Mouse (Mus musculus) limb, embryonic 13.5 days (tissue): ENCODE data around the gene Bag5. TPM values are rescaled to one million over a fixed set of nuclear protein-coding genes. Genes with fewer than 3 reads are reported as not detected.
"Not testable (repeated sequence)": the region's sequence is repeated elsewhere in the genome, so short reads cannot be mapped to it uniquely, and the experiment has no call there.

Source experiments
- ATAC-seq: fragments of 200-750 bp; cut with Nextera tagmentation; 2 replicates; pipeline ENCODE4 v1.8.0; 2017; ENCODE audit warnings: low read depth, moderate number of reproducible peaks, moderate TSS enrichment; ENCODE audit not compliant: low FRiP score
- H3K27ac ChIP-seq: fragments of 300-500 bp; sonication (generic); 2 replicates; pipeline ENCODE4 v1.5.1; 2015; ENCODE audit warnings: inconsistent platforms, mild to moderate bottlenecking, moderate library complexity
- H3K27me3 ChIP-seq: fragments of 300-500 bp; sonication (generic); 2 replicates; pipeline ENCODE4 v1.6.1; 2015; ENCODE audit warnings: mild to moderate bottlenecking, inconsistent platforms
- H3K36me3 ChIP-seq: fragments of 300-500 bp; sonication (generic); 2 replicates; pipeline ENCODE4 v1.6.1; 2015; ENCODE audit warnings: inconsistent platforms, mild to moderate bottlenecking, moderate library complexity
- H3K4me1 ChIP-seq: fragments of 300-500 bp; sonication (generic); 2 replicates; pipeline ENCODE4 v1.6.1; 2015; ENCODE audit warnings: inconsistent platforms
- H3K4me2 ChIP-seq: fragments of 300-500 bp; sonication (generic); replicated peaks from 2 replicates; pipeline ENCODE4 v1.6.1; 2015; ENCODE audit warnings: inconsistent platforms, mild to moderate bottlenecking, moderate library complexity
- H3K4me3 ChIP-seq: fragments of 300-500 bp; sonication (generic); 2 replicates; pipeline ENCODE4 v1.5.1; 2015; ENCODE audit warnings: moderate library complexity, mild to moderate bottlenecking, inconsistent platforms
- H3K9ac ChIP-seq: fragments of 300-500 bp; sonication (generic); 2 replicates; pipeline ENCODE4 v1.6.1; 2015; ENCODE audit warnings: mild to moderate bottlenecking, inconsistent platforms
- H3K9me3 ChIP-seq: fragments of 300-500 bp; sonication (generic); 2 replicates; pipeline ENCODE4 v1.6.1; 2016; ENCODE audit warnings: inconsistent platforms
- WGBS: fragments of 180-500 bp; shearing (Covaris S2); methylation state at CpG from one replicate; pipeline ENCODE4 v1.1.7; 2015; 5-methylcytosine and 5-hydroxymethylcytosine counted together
- polyA plus RNA-seq: library from polyadenylated mRNA; unstranded; fragments of >200 nt; fragmentation: Nextera tagmentation; extraction: Ambion mirVana; gene quantifications from 2 replicates; pipeline ENCODE4 v1.2.1, GENCODE M21; 2015

Gene Bag5
- polyA plus RNA-seq, 1 experiment from 2014 or later, result 63.0 TPM

GRCm38 (mm10) chr12:111669000-111669788 lies 43.9 kb downstream of the Bag5 start:
- Histone ChIP-seq H3K4me1 (peaks cover 37% of the 10 kb centered on the region), H3K27ac (peak overlapping the region; percentile 85; the same call in 1 of the 2 replicates), H3K4me3 (peak overlapping the region; percentile 27; the same call in 1 of the 2 replicates), H3K9me3 (no peaks in the 10 kb centered on the region), H3K9ac (peak overlapping the region; percentile 60; the same call in 1 of the 2 replicates), H3K36me3 (peaks cover 2% of the 10 kb centered on the region; the same call in 1 of the 2 replicates), H3K27me3 (peaks cover 53% of the 10 kb centered on the region), H3K4me2 (peak overlapping the region; percentile 64)
- ATAC-seq, result no peak
- WGBS, result 65% methylated on average over 23 of the region's 23 CpGs

GRCm38 (mm10) chr12:111668457-111668912 lies 44.6 kb downstream of the Bag5 start:
- Histone ChIP-seq H3K4me1 (peaks cover 44% of the 10 kb centered on the region), H3K9ac (peak overlapping the region; percentile 60), H3K27ac (peak overlapping the region; percentile 85), H3K4me3 (peak overlapping the region; percentile 27), H3K27me3 (peaks cover 46% of the 10 kb centered on the region), H3K4me2 (peak overlapping the region; percentile 64), H3K9me3 (no peaks in the 10 kb centered on the region), H3K36me3 (peaks cover 5% of the 10 kb centered on the region; the same call in 1 of the 2 replicates)
- peak; percentile 79 for ATAC-seq
- under 1% methylated on average over 8 of the region's 8 CpGs for WGBS

- Histone ChIP-seq H3K27me3 (peaks cover 35% of the 10 kb centered on the region), H3K9me3 (no peaks in the 10 kb centered on the region), H3K36me3 (peaks cover 7% of the 10 kb centered on the region; the same call in 1 of the 2 replicates), H3K9ac (no peak overlapping the region), H3K4me3 (no peak overlapping the region), H3K4me1 (peaks cover 38% of the 10 kb centered on the region), H3K4me2 (no peak overlapping the region), H3K27ac (no peak overlapping the region)
- no peak for ATAC-seq
- WGBS, result 86% methylated on average over 5 of the region's 5 CpGs
These were observed 45.6 kb downstream of the Bag5 start for GRCm38 (mm10) chr12:111667421-111667820.

- H3K27ac ChIP-seq, result no peak overlapping the region
- peaks cover 27% of the 10 kb centered on the region for H3K4me1 ChIP-seq
- H3K4me2 ChIP-seq, result no peak overlapping the region
- ATAC-seq, result no peak
- H3K27me3 ChIP-seq, result peaks cover 25% of the 10 kb centered on the region
- H3K9me3 ChIP-seq, result no peaks in the 10 kb centered on the region
- 75% methylated on average over 13 of the region's 13 CpGs for WGBS
- H3K9ac ChIP-seq, result no peak overlapping the region
- H3K36me3 ChIP-seq, result peaks cover 17% of the 10 kb centered on the region
- H3K4me3 ChIP-seq, result no peak overlapping the region
These were observed 46.7 kb downstream of the Bag5 start for GRCm38 (mm10) chr12:111666380-111666779.

DNA sequence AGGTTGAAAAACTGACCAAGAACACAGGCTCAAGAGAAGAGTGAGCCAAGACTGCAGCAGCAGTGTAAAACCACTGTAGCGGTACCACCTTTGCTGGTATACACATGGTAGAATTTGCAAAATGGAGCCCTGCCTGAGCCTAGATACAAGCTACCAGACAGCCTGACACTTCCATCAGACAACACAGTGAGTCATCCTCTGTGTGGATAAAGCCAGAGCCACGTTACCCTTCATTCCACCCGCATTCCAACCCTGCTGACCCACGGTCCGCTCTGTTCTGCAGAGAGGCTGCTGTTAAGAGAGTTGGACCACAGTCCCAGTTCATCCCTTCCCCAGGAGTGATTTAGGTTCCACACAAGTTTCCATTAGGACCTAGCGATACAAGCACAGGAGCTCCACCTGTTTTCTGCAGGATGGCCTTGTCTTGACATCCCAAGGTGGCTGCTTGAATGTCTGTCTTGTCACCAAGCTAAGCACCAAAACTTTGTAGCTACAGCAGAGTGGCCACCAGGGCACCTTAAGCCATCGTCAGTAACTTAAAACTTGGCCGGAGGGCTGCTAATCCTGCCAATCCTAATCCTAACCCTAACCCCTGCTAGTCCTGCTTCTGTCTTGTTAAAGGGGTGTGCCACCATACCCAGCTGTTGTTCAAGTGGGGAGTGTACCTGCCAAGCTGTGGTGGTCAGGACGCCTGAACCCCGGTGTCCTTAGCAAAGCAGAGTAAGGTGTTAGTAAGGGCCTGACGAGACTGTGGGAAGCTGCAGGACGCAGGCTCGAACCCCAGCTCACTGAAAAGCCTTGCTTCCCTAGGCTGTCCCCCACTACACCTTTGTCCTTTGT lies 47.8 kb downstream of the Bag5 start:
- ATAC-seq, result no peak
- peaks cover 16% of the 10 kb centered on the region for H3K4me1 ChIP-seq
- no peak overlapping the region for H3K4me2 ChIP-seq
- no peaks in the 10 kb centered on the region for H3K9me3 ChIP-seq
- H3K27ac ChIP-seq, result no peak overlapping the region
- 83% methylated on average over 13 of the region's 13 CpGs for WGBS
- H3K9ac ChIP-seq, result no peak overlapping the region
- H3K4me3 ChIP-seq, result no peak overlapping the region
- H3K36me3 ChIP-seq, result peaks cover 24% of the 10 kb centered on the region
- H3K27me3 ChIP-seq, result peaks cover 14% of the 10 kb centered on the region

DNA sequence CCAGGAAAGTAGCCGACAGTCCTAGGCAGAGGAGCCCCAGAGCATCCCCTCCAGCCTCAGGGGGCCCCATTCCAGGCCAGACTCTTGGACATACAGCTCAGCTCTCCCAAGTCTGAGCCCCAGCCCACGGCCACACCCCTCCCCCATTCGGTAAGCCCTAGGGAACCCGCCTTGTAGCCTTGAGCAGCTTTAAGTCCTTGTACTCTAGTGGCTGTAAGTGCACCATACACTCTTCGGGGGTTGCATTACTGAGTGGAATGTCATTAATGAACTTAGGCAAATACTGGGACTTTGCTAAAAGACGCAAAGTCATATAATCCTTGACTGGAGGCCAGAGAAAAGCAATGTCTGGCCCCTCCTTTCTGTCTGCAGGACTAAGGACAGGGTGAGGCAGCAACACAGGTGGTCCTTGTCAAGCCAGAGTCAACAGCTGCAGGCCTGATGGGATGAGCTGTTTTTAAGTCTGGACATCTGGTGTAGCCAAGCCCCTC lies 48.9 kb downstream of the Bag5 start:
- Histone ChIP-seq H3K4me3 (no peak overlapping the region), H3K36me3 (peaks cover 32% of the 10 kb centered on the region), H3K4me1 (peaks cover 14% of the 10 kb centered on the region), H3K27ac (0 out of 2 replicates have a peak overlapping the region, but pooled peaks have one; percentile 52), H3K9me3 (no peaks in the 10 kb centered on the region), H3K9ac (peak overlapping the region; percentile 8; the same call in 1 of the 2 replicates), H3K4me2 (no peak overlapping the region), H3K27me3 (peaks cover 3% of the 10 kb centered on the region)
- ATAC-seq, result peak; percentile 62
- 35% methylated on average over 6 of the region's 6 CpGs for WGBS

DNA sequence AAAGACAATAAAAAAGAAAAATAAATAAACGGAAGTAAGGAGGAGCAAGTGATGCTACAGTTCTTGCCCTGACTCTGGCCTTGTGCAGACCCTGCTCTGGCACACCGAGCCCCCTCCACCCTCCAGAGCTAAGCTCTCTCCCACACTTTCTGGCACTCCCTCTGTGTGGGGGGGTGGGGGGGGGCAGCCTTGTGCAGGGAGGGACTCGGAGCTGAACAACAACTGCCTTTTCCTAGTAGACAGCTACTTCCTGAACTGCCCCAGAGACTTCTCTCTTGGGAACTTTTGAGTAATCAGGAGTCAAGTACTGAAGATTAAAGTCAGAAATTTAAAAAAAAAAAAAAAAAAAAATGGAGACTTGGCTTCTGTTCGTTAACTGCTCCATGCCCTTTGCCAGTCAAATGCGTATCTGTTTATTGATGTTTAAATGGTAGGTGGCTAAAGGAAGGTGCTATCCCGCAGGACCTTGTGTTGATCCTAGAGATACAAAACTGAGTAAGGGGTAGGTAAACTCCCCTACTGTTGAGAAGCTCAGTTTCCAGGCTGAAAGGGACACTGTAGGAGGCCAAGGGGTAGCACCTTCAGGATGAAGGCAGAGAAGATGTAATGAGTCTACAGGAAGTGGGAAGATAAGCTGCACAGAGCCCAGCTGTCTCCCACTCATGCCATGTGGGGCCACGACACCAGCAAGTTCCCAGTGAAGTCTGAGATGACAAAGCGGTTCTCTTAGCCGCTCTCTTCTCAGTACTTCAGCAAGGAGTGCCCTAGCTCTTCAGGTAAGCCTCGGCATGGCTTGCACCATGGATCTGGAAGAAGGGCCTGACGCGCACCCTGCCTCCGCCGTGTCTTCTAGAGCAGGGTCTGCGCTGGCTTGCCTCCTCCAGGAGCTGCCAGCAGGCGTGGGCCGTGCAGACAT lies 49.6 kb downstream of the Bag5 start:
- H3K27ac ChIP-seq, result peak overlapping the region; percentile 52; the same call in 1 of the 2 replicates
- H3K9me3 ChIP-seq, result no peaks in the 10 kb centered on the region
- H3K4me3 ChIP-seq, result no peak overlapping the region
- H3K27me3 ChIP-seq, result no peaks in the 10 kb centered on the region
- peaks cover 37% of the 10 kb centered on the region for H3K36me3 ChIP-seq
- 70% methylated on average over 17 of the region's 17 CpGs for WGBS
- H3K9ac ChIP-seq, result peak overlapping the region; percentile 8; the same call in 1 of the 2 replicates
- H3K4me1 ChIP-seq, result peaks cover 7% of the 10 kb centered on the region
- no peak for ATAC-seq
- no peak overlapping the region for H3K4me2 ChIP-seq

- WGBS, result 96% methylated on average over 11 of the region's 11 CpGs
- not testable (repeated sequence) for H3K4me2 ChIP-seq
These were observed 51.5 kb downstream of the Bag5 start for GRCm38 (mm10) chr12:111661554-111661953.

DNA sequence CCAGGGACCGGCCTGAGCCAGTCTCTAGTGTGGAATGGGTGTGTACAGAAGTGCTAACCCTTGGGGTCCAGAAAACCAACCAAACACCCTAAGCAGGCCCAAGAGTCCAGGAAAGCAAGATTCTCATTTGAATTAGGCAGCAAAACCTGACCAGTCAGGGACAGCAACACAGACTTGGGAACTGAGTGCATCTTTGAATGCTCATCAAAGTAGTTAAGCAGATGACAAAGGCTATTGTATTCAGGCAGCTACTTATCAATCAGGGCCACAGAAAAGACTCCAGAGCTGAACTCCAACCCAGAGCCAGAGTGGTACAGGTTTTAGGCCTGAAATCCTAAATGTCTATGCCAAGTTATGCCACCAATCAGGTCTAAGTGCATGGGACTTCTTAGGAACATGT lies 52.4 kb downstream of the Bag5 start:
- Histone ChIP-seq H3K9ac (no peak overlapping the region), H3K4me2 (no peak overlapping the region), H3K27ac (no peak overlapping the region), H3K4me1 (peaks cover 7% of the 10 kb centered on the region; the same call in 1 of the 2 replicates), H3K36me3 (peaks cover 61% of the 10 kb centered on the region), H3K9me3 (no peaks in the 10 kb centered on the region), H3K27me3 (no peaks in the 10 kb centered on the region), H3K4me3 (no peak overlapping the region)
- 100% methylated on average over 1 of the region's 1 CpGs for WGBS
- ATAC-seq, result no peak

More at GRCm38 (mm10) chr12:111661554-111661953, 51.5 kb downstream of the Bag5 start:
- not testable (repeated sequence) for H3K27me3 ChIP-seq, H3K27ac ChIP-seq, ATAC-seq, H3K9ac ChIP-seq, H3K4me1 ChIP-seq, H3K4me3 ChIP-seq, H3K9me3 ChIP-seq
- peaks cover 53% of the 10 kb centered on the region for H3K36me3 ChIP-seq
